Comparison of ENCODE assay signal across 8 mouse cellular contexts in the genomic region with DNA sequence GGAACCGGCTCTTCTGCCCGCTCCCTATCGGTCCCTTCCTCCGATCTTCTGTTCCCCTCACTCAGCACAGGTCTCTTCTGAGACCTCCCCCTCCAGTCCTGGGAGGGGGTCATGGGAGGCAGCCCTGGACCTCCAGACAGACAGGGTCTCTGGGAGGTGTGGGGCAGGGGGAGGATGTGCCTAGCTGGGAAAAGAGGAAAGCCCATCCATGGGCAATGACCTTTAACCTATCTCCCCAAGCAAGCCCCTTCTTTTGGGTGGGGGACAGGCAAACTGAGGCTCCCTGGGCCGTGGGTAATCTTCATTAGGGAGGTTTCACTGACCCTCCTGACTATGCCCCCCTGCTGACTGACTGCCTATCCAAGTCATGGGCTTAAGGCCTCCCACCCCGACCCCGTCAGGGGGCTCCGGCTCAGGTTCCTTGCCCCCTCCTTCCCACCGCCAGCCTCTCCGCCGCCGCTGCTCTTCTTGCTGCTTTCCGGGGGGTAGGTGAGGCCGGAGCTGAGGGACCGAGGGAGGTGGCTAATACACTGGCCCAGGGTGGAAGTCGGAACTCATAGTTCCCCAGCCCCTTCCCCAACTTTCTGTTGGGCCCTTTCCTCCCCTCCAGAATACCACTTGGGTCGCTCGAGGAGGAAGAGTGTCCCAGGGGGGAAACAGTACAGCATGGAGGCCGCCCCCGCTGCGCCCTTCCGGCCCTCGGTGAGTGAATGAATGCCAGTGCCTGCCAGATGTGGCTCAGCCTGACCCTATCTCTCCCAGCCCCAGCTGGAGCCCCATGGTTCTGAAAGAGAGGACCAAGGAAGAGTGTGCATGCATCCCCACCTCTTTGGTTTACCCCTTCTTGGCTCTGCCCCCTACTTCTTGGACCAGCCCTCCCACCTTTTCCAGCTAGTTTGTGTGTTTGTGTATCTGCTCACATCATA. TPM values are rescaled to one million over a fixed set of nuclear protein-coding genes. Genes with fewer than 3 reads are reported as not detected.
DNase-seq lines count a peak whose midpoint lies in the region; ATAC-seq and TF ChIP-seq lines count a peak whose summit lies in the region.

No protein-coding gene starts in this region.

- ATAC-seq in kidney, postnatal 0 days (replicated peaks; ENCODE audit: low FRiP score, low read depth), result 0 out of 2 replicates have a peak, but pooled peaks have one; percentile 3
- no peak for ATAC-seq in embryonic facial prominence, embryonic 13.5 days (ENCODE audit: insufficient number of reproducible peaks, insufficient read depth, low FRiP score, low TSS enrichment, low read depth)
- ATAC-seq in hindbrain, embryonic 15.5 days (ENCODE audit: low FRiP score, low read depth), result peak; percentile 21; the same call in 1 of the 2 replicates
- no peak for ATAC-seq in midbrain, postnatal 0 days (ENCODE audit: low FRiP score)

- peak overlapping the region; percentile 57 for H3K4me2 ChIP-seq in kidney, postnatal 0 days (ENCODE audit: low read length)
- H3K4me2 ChIP-seq in embryonic facial prominence, embryonic 13.5 days, result peak overlapping the region; percentile 83
- H3K4me2 ChIP-seq in hindbrain, embryonic 15.5 days, result peak overlapping the region; percentile 85
- H3K4me2 ChIP-seq in midbrain, postnatal 0 days (ENCODE audit: low read depth, low read length, poor library complexity, severe bottlenecking), result peak overlapping the region; percentile 86

- H3K27ac ChIP-seq in kidney, postnatal 0 days, result 0 out of 2 replicates have a peak overlapping the region, but pooled peaks have one; percentile 19
- peak overlapping the region; percentile 84 for H3K27ac ChIP-seq in embryonic facial prominence, embryonic 13.5 days
- H3K27ac ChIP-seq in hindbrain, embryonic 15.5 days (replicated peaks), result peak overlapping the region; percentile 75
- peak overlapping the region; percentile 71 for H3K27ac ChIP-seq in midbrain, postnatal 0 days (ENCODE audit: low read depth, low read length)

- no peak for TF ChIP-seq CTCF in kidney, postnatal 0 days (IDR thresholded peaks at IDR 0.05; ENCODE audit: low read depth)
- no peak for TF ChIP-seq CTCF in midbrain, postnatal 0 days (IDR thresholded peaks at IDR 0.05)

- H3K4me3 ChIP-seq in kidney, postnatal 0 days (replicated peaks; ENCODE audit: low read depth, low read length), result peak overlapping the region; percentile 20
- peak overlapping the region; percentile 42 for H3K4me3 ChIP-seq in embryonic facial prominence, embryonic 13.5 days
- peak overlapping the region; percentile 74 for H3K4me3 ChIP-seq in hindbrain, embryonic 15.5 days
- peak overlapping the region; percentile 37 for H3K4me3 ChIP-seq in midbrain, postnatal 0 days (ENCODE audit: low read depth, low read length)

- H3K9ac ChIP-seq in kidney, postnatal 0 days (ENCODE audit: low read depth, low read length), result peak overlapping the region; percentile 38; the same call in 1 of the 2 replicates
- H3K9ac ChIP-seq in embryonic facial prominence, embryonic 13.5 days, result peak overlapping the region; percentile 71
- peak overlapping the region; percentile 44 for H3K9ac ChIP-seq in hindbrain, embryonic 15.5 days
- peak overlapping the region; percentile 70 for H3K9ac ChIP-seq in midbrain, postnatal 0 days (replicated peaks; ENCODE audit: low read length, poor library complexity, severe bottlenecking)

- H3K36me3 ChIP-seq in kidney, postnatal 0 days (ENCODE audit: insufficient read depth, low read length), result peaks cover 10% of the 10 kb centered on the region; the same call in 1 of the 2 replicates
- peaks cover 27% of the 10 kb centered on the region for H3K36me3 ChIP-seq in embryonic facial prominence, embryonic 13.5 days
- peaks cover 27% of the 10 kb centered on the region for H3K36me3 ChIP-seq in hindbrain, embryonic 15.5 days
- peaks cover 30% of the 10 kb centered on the region for H3K36me3 ChIP-seq in midbrain, postnatal 0 days (ENCODE audit: insufficient read depth, low read length)

- 11% methylated on average over 23 of the region's 23 CpGs for WGBS in kidney, postnatal 0 days
- 2% methylated on average over 23 of the region's 23 CpGs for WGBS in embryonic facial prominence, embryonic 13.5 days
- WGBS in hindbrain, embryonic 15.5 days, result 5% methylated on average over 23 of the region's 23 CpGs
- 7% methylated on average over 22 of the region's 23 CpGs for WGBS in midbrain, postnatal 0 days

- peaks cover 32% of the 10 kb centered on the region for H3K4me1 ChIP-seq in kidney, postnatal 0 days (replicated peaks; ENCODE audit: insufficient read depth, low read length)
- H3K4me1 ChIP-seq in embryonic facial prominence, embryonic 13.5 days, result peaks cover 59% of the 10 kb centered on the region
- H3K4me1 ChIP-seq in hindbrain, embryonic 15.5 days (replicated peaks), result peaks cover 60% of the 10 kb centered on the region
- peaks cover 40% of the 10 kb centered on the region for H3K4me1 ChIP-seq in midbrain, postnatal 0 days (ENCODE audit: insufficient read depth, low read length)

- H3K27me3 ChIP-seq in kidney, postnatal 0 days (ENCODE audit: insufficient read depth, low read length), result no peaks in the 10 kb centered on the region
- H3K27me3 ChIP-seq in embryonic facial prominence, embryonic 13.5 days, result no peaks in the 10 kb centered on the region
- H3K27me3 ChIP-seq in hindbrain, embryonic 15.5 days, result no peaks in the 10 kb centered on the region
- H3K27me3 ChIP-seq in midbrain, postnatal 0 days (ENCODE audit: insufficient read depth, low read length), result no peaks in the 10 kb centered on the region

- no peak for DNase-seq in kidney, postnatal 0 days (ENCODE audit: low spot score)
- DNase-seq in kidney, adult 8-10 months, result no peak
- no peak for DNase-seq in midbrain, postnatal 0 days (ENCODE audit: low spot score)
- no peak for DNase-seq in frontal cortex, postnatal 25 days (ENCODE audit: low spot score in 2 of 2)
- DNase-seq in frontal cortex, postnatal 36 days (ENCODE audit: low spot score in 2 of 2), result no peak
- no peak for DNase-seq in ovary, postnatal 14 days (ENCODE audit: low spot score)

- no peaks in the 10 kb centered on the region for H3K9me3 ChIP-seq in kidney, postnatal 0 days (replicated peaks; ENCODE audit: low read length)
- H3K9me3 ChIP-seq in embryonic facial prominence, embryonic 13.5 days, result no peaks in the 10 kb centered on the region
- no peaks in the 10 kb centered on the region for H3K9me3 ChIP-seq in hindbrain, embryonic 15.5 days
- no peaks in the 10 kb centered on the region for H3K9me3 ChIP-seq in midbrain, postnatal 0 days (ENCODE audit: low read length)

RNA-seq across cellular contexts. Expression of gene Syngap1, which starts 11.2 kb away (rescaled TPM):
- polyA plus RNA-seq in kidney, postnatal 0 days (2015; fragmentation: Nextera tagmentation; extraction: Ambion mirVana), result 0.78 and 0.99 TPM in 2 replicates
- 3.4 and 3.7 TPM in 2 replicates for polyA plus RNA-seq in embryonic facial prominence, embryonic 13.5 days (2015; fragmentation: Nextera tagmentation; extraction: Ambion mirVana)
- 4.7 and 5.1 TPM in 2 replicates for polyA plus RNA-seq in hindbrain, embryonic 15.5 days (2015; fragmentation: Nextera tagmentation; extraction: Ambion mirVana)
- total RNA-seq in midbrain, postnatal 0 days (2014; rRNA removed), result 77.0 and 90.3 TPM in 2 replicates
- 3.6 and 6.1 TPM in 2 replicates for polyA plus RNA-seq in midbrain, postnatal 0 days (2015; fragmentation: Nextera tagmentation; extraction: Ambion mirVana)

RNA-seq across cellular contexts. Expression of gene Cuta, which starts 12.8 kb away (rescaled TPM):
- polyA plus RNA-seq in kidney, postnatal 0 days (2015; fragmentation: Nextera tagmentation; extraction: Ambion mirVana), result 226 and 227 TPM in 2 replicates
- 162 and 180 TPM in 2 replicates for polyA plus RNA-seq in embryonic facial prominence, embryonic 13.5 days (2015; fragmentation: Nextera tagmentation; extraction: Ambion mirVana)
- polyA plus RNA-seq in hindbrain, embryonic 15.5 days (2015; fragmentation: Nextera tagmentation; extraction: Ambion mirVana), result 134 and 138 TPM in 2 replicates
- 49.6 and 55.6 TPM in 2 replicates for total RNA-seq in midbrain, postnatal 0 days (2014; rRNA removed)
- 136 and 143 TPM in 2 replicates for polyA plus RNA-seq in midbrain, postnatal 0 days (2015; fragmentation: Nextera tagmentation; extraction: Ambion mirVana)

RNA-seq across cellular contexts. Expression of gene Phf1, which starts 19.4 kb away (rescaled TPM):
- 8.8 and 9.8 TPM in 2 replicates for polyA plus RNA-seq in kidney, postnatal 0 days (2015; fragmentation: Nextera tagmentation; extraction: Ambion mirVana)
- 12.7 and 15.4 TPM in 2 replicates for polyA plus RNA-seq in embryonic facial prominence, embryonic 13.5 days (2015; fragmentation: Nextera tagmentation; extraction: Ambion mirVana)
- 32.3 and 34.7 TPM in 2 replicates for polyA plus RNA-seq in hindbrain, embryonic 15.5 days (2015; fragmentation: Nextera tagmentation; extraction: Ambion mirVana)
- total RNA-seq in midbrain, postnatal 0 days (2014; rRNA removed), result 48.7 and 53.5 TPM in 2 replicates
- polyA plus RNA-seq in midbrain, postnatal 0 days (2015; fragmentation: Nextera tagmentation; extraction: Ambion mirVana), result 32.8 and 35.8 TPM in 2 replicates

RNA-seq across cellular contexts. Expression of gene Zbtb9, which starts 20.8 kb away (rescaled TPM):
- polyA plus RNA-seq in kidney, postnatal 0 days (2015; fragmentation: Nextera tagmentation; extraction: Ambion mirVana), result 11.1 and 12.1 TPM in 2 replicates
- polyA plus RNA-seq in embryonic facial prominence, embryonic 13.5 days (2015; fragmentation: Nextera tagmentation; extraction: Ambion mirVana), result 16.0 and 16.1 TPM in 2 replicates
- 14.6 and 14.7 TPM in 2 replicates for polyA plus RNA-seq in hindbrain, embryonic 15.5 days (2015; fragmentation: Nextera tagmentation; extraction: Ambion mirVana)
- total RNA-seq in midbrain, postnatal 0 days (2014; rRNA removed), result 16.1 and 19.4 TPM in 2 replicates
- polyA plus RNA-seq in midbrain, postnatal 0 days (2015; fragmentation: Nextera tagmentation; extraction: Ambion mirVana), result 6.6 and 6.7 TPM in 2 replicates

RNA-seq across cellular contexts. Expression of gene Kifc5b, which starts 35.3 kb away (rescaled TPM):
- polyA plus RNA-seq in kidney, postnatal 0 days (2015; fragmentation: Nextera tagmentation; extraction: Ambion mirVana), result 1.3 and 1.8 TPM in 2 replicates
- 8.9 and 10.2 TPM in 2 replicates for polyA plus RNA-seq in embryonic facial prominence, embryonic 13.5 days (2015; fragmentation: Nextera tagmentation; extraction: Ambion mirVana)
- 3.4 and 3.7 TPM in 2 replicates for polyA plus RNA-seq in hindbrain, embryonic 15.5 days (2015; fragmentation: Nextera tagmentation; extraction: Ambion mirVana)
- 1.9 and 4.7 TPM in 2 replicates for total RNA-seq in midbrain, postnatal 0 days (2014; rRNA removed)
- polyA plus RNA-seq in midbrain, postnatal 0 days (2015; fragmentation: Nextera tagmentation; extraction: Ambion mirVana), result 1.6 and 1.9 TPM in 2 replicates

Comparison
In these comparisons a context has a peak if more than half of its experiments do, and no peak if none do; other contexts are left out.
1. ATAC-seq: peak in kidney, postnatal 0 days (single experiment) and hindbrain, embryonic 15.5 days (single experiment); none in embryonic facial prominence, embryonic 13.5 days (single experiment) and midbrain, postnatal 0 days (single experiment).
2. H3K27ac ChIP-seq: peak in every context shown above with its lines; median percentile 84 in embryonic facial prominence, embryonic 13.5 days; 75 in hindbrain, embryonic 15.5 days; 71 in midbrain, postnatal 0 days; 19 in kidney, postnatal 0 days.
3. H3K4me3 ChIP-seq: peak in every context shown above with its lines; median percentile 74 in hindbrain, embryonic 15.5 days; 42 in embryonic facial prominence, embryonic 13.5 days; 37 in midbrain, postnatal 0 days; 20 in kidney, postnatal 0 days.
4. Peak in every context shown above with its lines, with median percentiles within 50 percentile points of each other: H3K4me2 ChIP-seq and H3K9ac ChIP-seq.